Mouse (Mus musculus) midbrain, embryonic 10.5 days (tissue): Measurements from ENCODE around the gene Ankrd33. TPM values are rescaled to one million over a fixed set of nuclear protein-coding genes. Genes with fewer than 3 reads are reported as not detected.
A peak's percentile ranks its signal among the peaks of the same experiment; 100 is the strongest.

Experiments
- DNase-seq: peaks from one replicate; pipeline ENCODE4 v3.0.0-alpha.2; 2017; ENCODE audit warnings: low spot score
- H3K27ac ChIP-seq: fragments of 300-500 bp; sonication (generic); replicated peaks from 2 replicates; pipeline ENCODE4 v1.5.1; 2016; ENCODE audit warnings: mild to moderate bottlenecking
- H3K27me3 ChIP-seq: fragments of 300-500 bp; sonication (generic); 2 replicates; pipeline ENCODE4 v1.6.1; 2016; ENCODE audit warnings: low read depth, mild to moderate bottlenecking; ENCODE audit not compliant: poor library complexity, severe bottlenecking
- H3K36me3 ChIP-seq: fragments of 300-500 bp; sonication (generic); 2 replicates; pipeline ENCODE4 v1.6.1; 2016; ENCODE audit warnings: mild to moderate bottlenecking, moderate library complexity
- H3K4me1 ChIP-seq: fragments of 300-500 bp; sonication (generic); 2 replicates; pipeline ENCODE4 v1.6.1; 2016
- H3K4me3 ChIP-seq: fragments of 300-500 bp; sonication (generic); 2 replicates; pipeline ENCODE4 v1.5.1; 2016; ENCODE audit warnings: mild to moderate bottlenecking, moderate library complexity
- H3K9me3 ChIP-seq: fragments of 300-500 bp; sonication (generic); replicated peaks from 2 replicates; pipeline ENCODE4 v1.6.1; 2016; ENCODE audit warnings: mild to moderate bottlenecking
- WGBS: fragments of 180-500 bp; shearing (Covaris S2); methylation state at CpG from one replicate; pipeline ENCODE4 v1.1.7; 2016; 5-methylcytosine and 5-hydroxymethylcytosine counted together
- polyA plus RNA-seq: library from polyadenylated mRNA; unstranded; fragments of >200 nt; fragmentation: Nextera tagmentation; extraction: Ambion mirVana; gene quantifications from 2 replicates; pipeline ENCODE4 v1.2.1, GENCODE M21; 2016

Gene Ankrd33
- polyA plus RNA-seq, 1 experiment from 2014 or later = not detected

GRCm38 (mm10) chr15:101132761-101133160 lies 17.2 kb downstream of the Ankrd33 start:
- no peak overlapping the region for H3K4me3 ChIP-seq
- no peaks in the 10 kb centered on the region for H3K9me3 ChIP-seq
- no peaks in the 10 kb centered on the region for H3K36me3 ChIP-seq
- H3K27ac ChIP-seq = peak overlapping the region; percentile 35; the same call in 1 of the 2 replicates
- DNase-seq = no peak
- H3K27me3 ChIP-seq = peaks cover 90% of the 10 kb centered on the region
- peaks cover 49% of the 10 kb centered on the region for H3K4me1 ChIP-seq
- WGBS = 81% methylated on average over 6 of the region's 6 CpGs

- H3K4me3 ChIP-seq = peak overlapping the region; percentile 23
- peaks cover 38% of the 10 kb centered on the region for H3K4me1 ChIP-seq
- DNase-seq = no peak
- H3K27me3 ChIP-seq = peaks cover 86% of the 10 kb centered on the region
- H3K9me3 ChIP-seq = no peaks in the 10 kb centered on the region
- WGBS = 33% methylated on average over 15 of the region's 15 CpGs
- H3K36me3 ChIP-seq = no peaks in the 10 kb centered on the region
- peak overlapping the region; percentile 61 for H3K27ac ChIP-seq
Observed at GRCm38 (mm10) chr15:101133993-101134704, 18.6 kb downstream of the Ankrd33 start.

- Histone ChIP-seq H3K27ac (peak overlapping the region; percentile 61), H3K36me3 (no peaks in the 10 kb centered on the region), H3K27me3 (peaks cover 85% of the 10 kb centered on the region), H3K4me1 (peaks cover 43% of the 10 kb centered on the region), H3K9me3 (no peaks in the 10 kb centered on the region), H3K4me3 (0 out of 2 replicates have a peak overlapping the region, but pooled peaks have one; percentile 23)
- no peak for DNase-seq
- WGBS = 70% methylated on average over 8 of the region's 8 CpGs
Observed at GRCm38 (mm10) chr15:101135405-101135804, 19.9 kb downstream of the Ankrd33 start.

GRCm38 (mm10) chr15:101137455-101137854 lies 21.9 kb downstream of the Ankrd33 start:
- peaks cover 50% of the 10 kb centered on the region for H3K4me1 ChIP-seq
- no peaks in the 10 kb centered on the region for H3K36me3 ChIP-seq
- H3K27ac ChIP-seq = no peak overlapping the region
- DNase-seq = no peak
- H3K27me3 ChIP-seq = peaks cover 74% of the 10 kb centered on the region
- no peak overlapping the region for H3K4me3 ChIP-seq
- WGBS = 77% methylated on average over 11 of the region's 11 CpGs
- no peaks in the 10 kb centered on the region for H3K9me3 ChIP-seq

GRCm38 (mm10) chr15:101138675-101139074 lies 23.1 kb downstream of the Ankrd33 start:
- no peak for DNase-seq
- Histone ChIP-seq H3K36me3 (no peaks in the 10 kb centered on the region), H3K4me1 (peaks cover 59% of the 10 kb centered on the region), H3K9me3 (no peaks in the 10 kb centered on the region), H3K4me3 (no peak overlapping the region), H3K27ac (no peak overlapping the region), H3K27me3 (peaks cover 74% of the 10 kb centered on the region)
- 90% methylated on average over 3 of the region's 3 CpGs for WGBS

- DNase-seq = no peak
- Histone ChIP-seq H3K27ac (0 out of 2 replicates have a peak overlapping the region, but pooled peaks have one; percentile 35), H3K36me3 (no peaks in the 10 kb centered on the region), H3K9me3 (no peaks in the 10 kb centered on the region), H3K27me3 (peaks cover 74% of the 10 kb centered on the region), H3K4me1 (peaks cover 54% of the 10 kb centered on the region), H3K4me3 (no peak overlapping the region)
- 17% methylated on average over 12 of the region's 12 CpGs for WGBS
Observed at GRCm38 (mm10) chr15:101139885-101140284, 24.3 kb downstream of the Ankrd33 start.

- 52% methylated on average over 6 of the region's 6 CpGs for WGBS
- H3K4me1 ChIP-seq = peaks cover 54% of the 10 kb centered on the region
- peaks cover 67% of the 10 kb centered on the region for H3K27me3 ChIP-seq
- H3K36me3 ChIP-seq = no peaks in the 10 kb centered on the region
- no peak overlapping the region for H3K4me3 ChIP-seq
- no peaks in the 10 kb centered on the region for H3K9me3 ChIP-seq
- DNase-seq = no peak
- H3K27ac ChIP-seq = no peak overlapping the region
Observed at GRCm38 (mm10) chr15:101140587-101140986, 25.0 kb downstream of the Ankrd33 start.

GRCm38 (mm10) chr15:101141061-101141541 lies 25.5 kb downstream of the Ankrd33 start:
- H3K4me1 ChIP-seq = peaks cover 58% of the 10 kb centered on the region

GRCm38 (mm10) chr15:101142672-101143071 lies 27.1 kb downstream of the Ankrd33 start:
- Histone ChIP-seq H3K27me3 (peaks cover 66% of the 10 kb centered on the region), H3K4me3 (no peak overlapping the region), H3K9me3 (no peaks in the 10 kb centered on the region), H3K36me3 (no peaks in the 10 kb centered on the region), H3K4me1 (peaks cover 63% of the 10 kb centered on the region), H3K27ac (no peak overlapping the region)
- no peak for DNase-seq
- 45% methylated on average over 8 of the region's 8 CpGs for WGBS

More at GRCm38 (mm10) chr15:101141061-101141541, 25.5 kb downstream of the Ankrd33 start:
- WGBS = 6% methylated on average over 8 of the region's 14 CpGs
- H3K27ac ChIP-seq = no peak overlapping the region
- peak overlapping the region; percentile 9; the same call in 1 of the 2 replicates for H3K4me3 ChIP-seq
- no peaks in the 10 kb centered on the region for H3K9me3 ChIP-seq
- peaks cover 64% of the 10 kb centered on the region for H3K27me3 ChIP-seq
- no peaks in the 10 kb centered on the region for H3K36me3 ChIP-seq
- DNase-seq = peak; percentile 81

- peaks cover 69% of the 10 kb centered on the region for H3K4me1 ChIP-seq
- H3K27me3 ChIP-seq = peaks cover 62% of the 10 kb centered on the region
- no peaks in the 10 kb centered on the region for H3K9me3 ChIP-seq
- no peak for DNase-seq
- no peaks in the 10 kb centered on the region for H3K36me3 ChIP-seq
- H3K4me3 ChIP-seq = no peak overlapping the region
- H3K27ac ChIP-seq = no peak overlapping the region
- WGBS = 21% methylated on average over 8 of the region's 8 CpGs
Observed at GRCm38 (mm10) chr15:101143494-101143893, 27.9 kb downstream of the Ankrd33 start.

- no peak for DNase-seq
- Histone ChIP-seq H3K27me3 (peaks cover 55% of the 10 kb centered on the region), H3K27ac (no peak overlapping the region), H3K9me3 (no peaks in the 10 kb centered on the region), H3K4me3 (no peak overlapping the region), H3K4me1 (peaks cover 67% of the 10 kb centered on the region), H3K36me3 (no peaks in the 10 kb centered on the region)
- 81% methylated on average over 5 of the region's 5 CpGs for WGBS
Observed at GRCm38 (mm10) chr15:101144176-101144575, 28.6 kb downstream of the Ankrd33 start.

- no peaks in the 10 kb centered on the region for H3K36me3 ChIP-seq
- H3K9me3 ChIP-seq = no peaks in the 10 kb centered on the region
- DNase-seq = no peak
- peaks cover 60% of the 10 kb centered on the region for H3K4me1 ChIP-seq
- WGBS = 86% methylated on average over 8 of the region's 8 CpGs
- no peak overlapping the region for H3K27ac ChIP-seq
- peaks cover 49% of the 10 kb centered on the region for H3K27me3 ChIP-seq
- no peak overlapping the region for H3K4me3 ChIP-seq
Observed at GRCm38 (mm10) chr15:101144779-101145178, 29.2 kb downstream of the Ankrd33 start.

GRCm38 (mm10) chr15:101145424-101146099 lies 30.0 kb downstream of the Ankrd33 start:
- Histone ChIP-seq H3K4me1 (peaks cover 53% of the 10 kb centered on the region), H3K36me3 (no peaks in the 10 kb centered on the region), H3K4me3 (peak overlapping the region; percentile 35), H3K9me3 (no peaks in the 10 kb centered on the region), H3K27ac (peak overlapping the region; percentile 79), H3K27me3 (peaks cover 42% of the 10 kb centered on the region)
- 11% methylated on average over 19 of the region's 19 CpGs for WGBS
- peak; percentile 95 for DNase-seq
